ENCODE assay signal across 12 mouse cellular contexts in genomic region chr12:70136185-70136756, GRCm38 (mm10). TPM values are rescaled to one million over a fixed set of nuclear protein-coding genes. Genes with fewer than 3 reads are reported as not detected.
DNase-seq lines count a peak whose midpoint lies in the region; ATAC-seq and TF ChIP-seq lines count a peak whose summit lies in the region.
"Had no signal": no experiment of that assay in that cellular context is flagged by ENCODE, and none has a peak within 500 bp of the region (broad histone marks: within the 10 kb centered on the region; RNA-seq: fewer than 3 reads in every experiment).

No protein-coding gene starts in this region.

- TF ChIP-seq CTCF in bone marrow macrophage, adult 2 months (IDR thresholded peaks at IDR 0.05; ENCODE audit: low read depth, low read length): no peak
- no peak for TF ChIP-seq CTCF in stomach, postnatal 0 days (IDR thresholded peaks at IDR 0.05; ENCODE audit: low read depth)

- TF ChIP-seq POLR2A in bone marrow macrophage, adult 2 months (IDR thresholded peaks at IDR 0.05; ENCODE audit: borderline replicate concordance, low read depth, low read length): no peak

- peak overlapping the region; percentile 36 for H3K27ac ChIP-seq in heart, embryonic 16.5 days (ENCODE audit: low read length)
- H3K27ac ChIP-seq in bone marrow macrophage, adult 2 months (ENCODE audit: insufficient read depth, low read depth, low read length): no peak overlapping the region
- 0 out of 2 replicates have a peak overlapping the region, but pooled peaks have one; percentile 24 for H3K27ac ChIP-seq in stomach, postnatal 0 days (replicated peaks)
- no peak overlapping the region for H3K27ac ChIP-seq in hindbrain, embryonic 11.5 days (ENCODE audit: low read depth, low read length)
- H3K27ac ChIP-seq: hindbrain, embryonic 10.5 days had no signal

- intact Hi-C loops in heart, postnatal 25 days (cut with DNase I): no loop called here

- peak overlapping the region; percentile 21; the same call in 1 of the 2 replicates for H3K4me3 ChIP-seq in heart, embryonic 16.5 days (ENCODE audit: low read length)
- H3K4me3 ChIP-seq in bone marrow macrophage, adult 2 months (ENCODE audit: insufficient read depth, low read length): peak overlapping the region; percentile 36
- peak overlapping the region; percentile 18 for H3K4me3 ChIP-seq in stomach, postnatal 0 days (ENCODE audit: low read depth, low read length)
- no peak overlapping the region for H3K4me3 ChIP-seq in hindbrain, embryonic 11.5 days (ENCODE audit: low read depth, low read length)
- H3K4me3 ChIP-seq: hindbrain, embryonic 10.5 days had no signal

- WGBS in heart, embryonic 16.5 days: 56% methylated on average over 12 of the region's 12 CpGs
- WGBS in stomach, postnatal 0 days: 26% methylated on average over 12 of the region's 12 CpGs
- 79% methylated on average over 12 of the region's 12 CpGs for WGBS in hindbrain, embryonic 11.5 days

- no peak for DNase-seq in heart, postnatal 25 days (ENCODE audit: low spot score)
- DNase-seq in lung, postnatal 25 days (ENCODE audit: low spot score): peak; percentile 75
- no peak for DNase-seq in stomach, postnatal 0 days (ENCODE audit: low spot score)
- DNase-seq in urinary bladder, adult 2 months (ENCODE audit: low spot score): no peak
- DNase-seq in hindbrain, embryonic 11.5 days (ENCODE audit: low spot score): no peak
- DNase-seq in left cerebral cortex, adult 9 months (ENCODE audit: low spot score in 2 of 2): no peak

- H3K27me3 ChIP-seq in heart, embryonic 16.5 days (ENCODE audit: control insufficient read depth, insufficient read depth, low read length): no peaks in the 10 kb centered on the region
- H3K27me3 ChIP-seq in stomach, postnatal 0 days (ENCODE audit: control insufficient read depth, insufficient read depth, low read length): no peaks in the 10 kb centered on the region
- no peaks in the 10 kb centered on the region for H3K27me3 ChIP-seq in hindbrain, embryonic 11.5 days (ENCODE audit: control insufficient read depth, insufficient read depth, low read length)

- H3K9me3 ChIP-seq in heart, embryonic 16.5 days (replicated peaks; ENCODE audit: control insufficient read depth, low read length): no peaks in the 10 kb centered on the region
- H3K9me3 ChIP-seq in stomach, postnatal 0 days (ENCODE audit: control insufficient read depth, low read length): no peaks in the 10 kb centered on the region
- no peaks in the 10 kb centered on the region for H3K9me3 ChIP-seq in hindbrain, embryonic 11.5 days (ENCODE audit: control insufficient read depth, low read length)
- H3K9me3 ChIP-seq: hindbrain, embryonic 10.5 days had no signal

- TF ChIP-seq EP300 in stomach, postnatal 0 days (optimal IDR thresholded peaks at IDR 0.05): no peak

- no peaks in the 10 kb centered on the region for H3K36me3 ChIP-seq in heart, embryonic 16.5 days (ENCODE audit: control insufficient read depth, insufficient read depth)
- no peaks in the 10 kb centered on the region for H3K36me3 ChIP-seq in stomach, postnatal 0 days (ENCODE audit: control insufficient read depth, insufficient read depth, low read length)
- H3K36me3 ChIP-seq in hindbrain, embryonic 11.5 days (ENCODE audit: control insufficient read depth, insufficient read depth, low read length): no peaks in the 10 kb centered on the region
- H3K36me3 ChIP-seq: hindbrain, embryonic 10.5 days had no signal

- ATAC-seq in heart, embryonic 16.5 days (replicated peaks; ENCODE audit: extremely low read depth, insufficient read depth, low FRiP score): peak; percentile 49
- peak; percentile 53; the same call in 1 of the 2 replicates for ATAC-seq in stomach, postnatal 0 days (ENCODE audit: low FRiP score, low TSS enrichment)
- ATAC-seq in hindbrain, embryonic 11.5 days (ENCODE audit: low FRiP score): no peak
- ATAC-seq: forebrain, embryonic 14.5 days had no signal

- H3K4me2 ChIP-seq in heart, embryonic 16.5 days (ENCODE audit: low read depth, low read length): no peak overlapping the region; the same call in 1 of the 2 replicates
- H3K4me2 ChIP-seq in stomach, postnatal 0 days (replicated peaks; ENCODE audit: low read depth): peak overlapping the region; percentile 38; the same call in 1 of the 2 replicates
- no peak overlapping the region for H3K4me2 ChIP-seq in hindbrain, embryonic 11.5 days (replicated peaks; ENCODE audit: low read depth, low read length)

- no peak overlapping the region for H3K9ac ChIP-seq in heart, embryonic 16.5 days (ENCODE audit: low read length)
- H3K9ac ChIP-seq in stomach, postnatal 0 days (ENCODE audit: low read length): no peak overlapping the region
- no peak overlapping the region for H3K9ac ChIP-seq in hindbrain, embryonic 11.5 days (ENCODE audit: low read depth, low read length)

- 0 out of 2 replicates have a peak, but pooled peaks cover under 1% of the 10 kb centered on the region for H3K4me1 ChIP-seq in heart, embryonic 16.5 days (ENCODE audit: control insufficient read depth, insufficient read depth, low read length)
- H3K4me1 ChIP-seq in bone marrow macrophage, adult 2 months (ENCODE audit: control insufficient read depth, insufficient read depth, low read length): peaks cover 16% of the 10 kb centered on the region
- no peaks in the 10 kb centered on the region for H3K4me1 ChIP-seq in stomach, postnatal 0 days (replicated peaks; ENCODE audit: control insufficient read depth, insufficient read depth)
- no peaks in the 10 kb centered on the region for H3K4me1 ChIP-seq in hindbrain, embryonic 11.5 days (replicated peaks; ENCODE audit: control insufficient read depth, insufficient read depth, low read length)

RNA-seq across cellular contexts. Expression of gene Abhd12b, which starts 17.7 kb away (rescaled TPM):
- not detected in 2 replicates for polyA plus RNA-seq in heart, embryonic 16.5 days (2015; fragmentation: Nextera tagmentation; extraction: Ambion mirVana)
- total RNA-seq in heart, postnatal 25 days (2021): not detected
- polyA plus RNA-seq in bone marrow macrophage, adult 2 months (2012; ENCODE audit: insufficient read depth, insufficient read length, missing spikeins): not detected in 2 replicates
- polyA plus RNA-seq in stomach, postnatal 0 days (2015; fragmentation: Nextera tagmentation; extraction: Ambion mirVana): 1.6 and 2.1 TPM in 2 replicates
- 0.01 and 0.03 TPM in 2 replicates for polyA plus RNA-seq in urinary bladder, adult 2 months (2012; rRNA removed)
- polyA plus RNA-seq in hindbrain, embryonic 11.5 days (2014; fragmentation: Nextera tagmentation; extraction: Ambion mirVana): not detected in 2 replicates
- total RNA-seq: ES-E14 had no signal
- polyA plus RNA-seq: forebrain, embryonic 14.5 days; hindbrain, embryonic 10.5 days; testis, adult 2 months had no signal

RNA-seq across cellular contexts. Expression of gene Nin, which starts 22.8 kb away (rescaled TPM):
- 7.9 and 9.8 TPM in 2 replicates for polyA plus RNA-seq in heart, embryonic 16.5 days (2015; fragmentation: Nextera tagmentation; extraction: Ambion mirVana)
- 10 to 100 TPM; 17.2 to 18.2 TPM for total RNA-seq in heart, postnatal 25 days (2021)
- polyA plus RNA-seq in bone marrow macrophage, adult 2 months (2012; ENCODE audit: insufficient read depth, insufficient read length, missing spikeins): 25.7 and 29.6 TPM in 2 replicates
- 2.8 and 3.6 TPM in 2 replicates for polyA plus RNA-seq in stomach, postnatal 0 days (2015; fragmentation: Nextera tagmentation; extraction: Ambion mirVana)
- 9.5 and 12.5 TPM in 2 replicates for polyA plus RNA-seq in urinary bladder, adult 2 months (2012; rRNA removed)
- polyA plus RNA-seq in hindbrain, embryonic 11.5 days (2014; fragmentation: Nextera tagmentation; extraction: Ambion mirVana): 14.9 and 15.4 TPM in 2 replicates

Comparison
In these comparisons a context has a peak if more than half of its experiments do, and no peak if none do; other contexts are left out.
1. H3K27ac ChIP-seq: peak in heart, embryonic 16.5 days (single experiment) and stomach, postnatal 0 days (single experiment); none in bone marrow macrophage, adult 2 months (single experiment) and hindbrain, embryonic 11.5 days (single experiment).